Mouse (Mus musculus) forebrain, postnatal 0 days (tissue): ENCODE data around the gene Iqcf4. TPM values are rescaled to one million over a fixed set of nuclear protein-coding genes. Genes with fewer than 3 reads are reported as not detected.

Experiments
- ATAC-seq: fragments of 200-750 bp; cut with Nextera tagmentation; 2 replicates; pipeline ENCODE4 v1.8.0; 2017; ENCODE audit warnings: mild to moderate bottlenecking, moderate library complexity
- DNase-seq: peaks from one replicate; pipeline ENCODE4 v3.0.0-alpha.2; 2015
- H3K27ac ChIP-seq: fragments of 300-500 bp; sonication (generic); 2 replicates; pipeline ENCODE4 v1.5.1; 2014; ENCODE audit warnings: low read depth, mild to moderate bottlenecking, antibody characterized with exemption, low read length, moderate library complexity, mixed read lengths
- H3K27me3 ChIP-seq: fragments of 300-500 bp; sonication (generic); 2 replicates; pipeline ENCODE4 v1.6.1; 2014; ENCODE audit warnings: mild to moderate bottlenecking, low read length, mixed read lengths; ENCODE audit not compliant: insufficient read depth
- H3K36me3 ChIP-seq: fragments of 300-500 bp; sonication (generic); 2 replicates; pipeline ENCODE4 v1.6.1; 2014; ENCODE audit warnings: mild to moderate bottlenecking, moderate library complexity; ENCODE audit not compliant: insufficient read depth
- H3K4me1 ChIP-seq: fragments of 300-500 bp; sonication (generic); 2 replicates; pipeline ENCODE4 v1.6.1; 2014; ENCODE audit warnings: antibody characterized with exemption; ENCODE audit not compliant: insufficient read depth
- H3K4me2 ChIP-seq: fragments of 300-500 bp; sonication (generic); 2 replicates; pipeline ENCODE4 v1.6.1; 2014; ENCODE audit warnings: low read depth, mild to moderate bottlenecking, moderate library complexity
- H3K4me3 ChIP-seq: fragments of 300-500 bp; sonication (generic); 2 replicates; pipeline ENCODE4 v1.5.1; 2014; ENCODE audit warnings: low read depth, low read length, mixed read lengths
- H3K9ac ChIP-seq: fragments of 300-500 bp; sonication (generic); 2 replicates; pipeline ENCODE4 v1.6.1; 2014; ENCODE audit warnings: mild to moderate bottlenecking
- H3K9me3 ChIP-seq: fragments of 300-500 bp; sonication (generic); 2 replicates; pipeline ENCODE4 v1.6.1; 2016; ENCODE audit warnings: low read length
- CTCF ChIP-seq: sonication (generic); IDR thresholded peaks from 2 replicates; pipeline ENCODE4 v1.5.1; 2016; ENCODE audit warnings: antibody characterized with exemption, control low read depth, low read depth
- WGBS: fragments of 180-500 bp; shearing (Covaris S2); extraction: QIAGEN DNeasy Blood & Tissue Kit; methylation state at CpG from one replicate; pipeline ENCODE4 v1.1.7; 2014; 5-methylcytosine and 5-hydroxymethylcytosine counted together
- polyA plus RNA-seq: library from polyadenylated mRNA; unstranded; fragments of >200 nt; fragmentation: Nextera tagmentation; extraction: Ambion mirVana; gene quantifications from 2 replicates; pipeline ENCODE4 v1.2.1, GENCODE M21; 2015
- total RNA-seq: library from RNA; depleted of rRNA; stranded (reverse); fragments of >200 nt; gene quantifications from 2 replicates; pipeline ENCODE4 v1.2.3, GENCODE M21; 2014

Iqcf4 gene
- total and polyA plus RNA-seq, 2 experiments from 2014 or later, result not detected

DNA sequence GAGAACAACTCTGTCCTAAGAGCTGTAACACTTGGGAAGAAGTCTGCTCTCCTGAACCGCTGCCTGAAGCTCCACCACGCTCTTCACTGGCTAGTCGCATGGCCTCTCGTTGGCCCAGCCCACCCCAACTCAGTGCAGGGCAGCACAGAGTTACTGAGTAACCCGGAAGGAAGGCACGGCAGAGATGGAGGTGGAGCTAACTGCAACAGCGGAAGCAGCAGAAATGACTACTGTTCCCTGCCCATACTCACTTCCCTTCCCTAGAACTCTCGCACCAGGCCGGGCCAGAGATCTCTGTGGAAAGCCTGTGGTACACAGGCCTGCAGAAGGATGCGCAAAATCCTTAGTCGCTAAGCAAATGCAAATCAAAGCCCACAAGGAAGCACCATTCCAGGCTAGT, 4.4 kb downstream of the Iqcf4 start:
- DNase-seq, result no peak
- WGBS, result 74% methylated on average over 11 of the region's 11 CpGs

DNA sequence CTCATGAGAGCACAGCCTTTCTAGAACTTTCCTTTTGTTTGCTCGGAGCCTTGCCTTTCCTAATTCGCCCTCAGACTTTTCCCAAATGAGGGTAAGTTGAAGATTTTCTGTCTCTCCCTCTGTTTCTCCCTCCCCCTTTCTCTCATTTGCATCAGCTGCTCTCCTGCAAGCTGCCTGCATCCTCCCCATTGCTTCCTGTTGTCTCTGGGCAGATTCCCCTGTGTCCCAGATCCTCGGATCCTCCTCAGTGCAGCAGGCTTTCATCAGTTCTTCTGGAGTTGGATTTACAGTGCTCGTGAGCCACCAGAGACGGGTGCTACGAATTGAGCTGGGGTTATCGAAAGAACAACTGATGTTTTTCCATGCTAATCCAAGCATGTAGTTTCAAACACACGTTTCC, 6.8 kb downstream of the Iqcf4 start:
- Histone ChIP-seq H3K27ac (no peak overlapping the region), H3K4me3 (no peak overlapping the region), H3K9me3 (no peaks in the 10 kb centered on the region), H3K4me1 (no peaks in the 10 kb centered on the region), H3K9ac (no peak overlapping the region), H3K4me2 (no peak overlapping the region), H3K27me3 (no peaks in the 10 kb centered on the region), H3K36me3 (no peaks in the 10 kb centered on the region)
- 74% methylated on average over 8 of the region's 8 CpGs for WGBS
- TF ChIP-seq CTCF, result no peak
- no peak for ATAC-seq
- no peak for DNase-seq

More for the DNA sequence above, 4.4 kb downstream of the Iqcf4 start:
- H3K27ac ChIP-seq, result no peak overlapping the region
- no peak for ATAC-seq
- H3K27me3 ChIP-seq, result no peaks in the 10 kb centered on the region
- H3K36me3 ChIP-seq, result no peaks in the 10 kb centered on the region
- H3K9me3 ChIP-seq, result no peaks in the 10 kb centered on the region
- no peak overlapping the region for H3K4me2 ChIP-seq
- H3K9ac ChIP-seq, result no peak overlapping the region
- no peaks in the 10 kb centered on the region for H3K4me1 ChIP-seq
- no peak for TF ChIP-seq CTCF
- no peak overlapping the region for H3K4me3 ChIP-seq

DNA sequence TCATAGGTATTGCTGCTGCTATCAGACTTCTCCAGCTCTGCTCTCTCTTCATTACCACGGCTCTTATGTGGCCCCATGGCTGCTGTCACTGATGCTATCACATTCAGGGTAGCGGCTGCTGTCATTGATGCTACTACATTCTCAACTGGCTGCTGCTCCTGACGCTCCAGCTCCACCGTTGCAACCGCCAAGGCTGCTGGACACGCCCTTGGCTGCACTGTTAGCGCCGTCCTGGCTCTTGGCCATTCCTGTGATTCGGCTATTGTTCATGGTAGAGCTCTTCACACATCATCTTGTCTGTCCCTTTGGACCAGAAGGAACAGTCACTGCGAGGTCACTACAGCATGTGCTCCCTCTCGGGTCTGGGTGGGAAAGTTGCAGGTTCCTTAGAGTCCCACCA, 8.5 kb downstream of the Iqcf4 start:
- no peaks in the 10 kb centered on the region for H3K36me3 ChIP-seq
- no peak overlapping the region for H3K27ac ChIP-seq

DNA sequence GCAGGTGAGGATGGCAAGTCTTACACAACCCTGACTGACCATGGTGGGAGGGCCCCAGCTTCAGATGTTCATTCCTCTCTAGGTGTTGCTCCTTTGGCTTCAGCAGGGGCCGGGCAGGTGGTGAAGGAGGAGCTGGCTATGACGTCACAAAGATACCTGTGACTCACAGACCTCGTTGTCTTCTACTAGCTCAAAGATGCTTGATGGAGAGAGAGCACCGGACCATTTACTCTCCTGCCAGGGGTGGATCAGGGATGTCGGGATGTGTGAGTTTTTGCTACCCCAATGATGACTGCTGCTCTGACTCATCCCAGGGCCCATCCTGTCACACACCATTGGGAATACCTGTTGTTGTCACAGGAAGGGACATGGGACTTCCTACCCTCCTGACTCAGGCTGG, 9.3 kb downstream of the Iqcf4 start, which contains the start of gene Iqcf3:
Iqcf3 (minus strand) TSS at position 101 of the 400 bp plus-strand sequence.
- Histone ChIP-seq H3K36me3 (no peaks in the 10 kb centered on the region), H3K9ac (no peak within 1 kb of the TSS), H3K9me3 (no peaks in the 10 kb centered on the region), H3K4me1 (no peaks in the 10 kb centered on the region), H3K4me3 (no peak within 1 kb of the TSS), H3K27ac (no peak within 1 kb of the TSS), H3K4me2 (no peak within 1 kb of the TSS), H3K27me3 (no peaks in the 10 kb centered on the region)
- WGBS, result 93% methylated on average over 5 of the region's 5 CpGs
- DNase-seq, result no peak
- ATAC-seq, result no peak
- TF ChIP-seq CTCF, result no peak

More for the DNA sequence above, 8.5 kb downstream of the Iqcf4 start:
- DNase-seq (no peak), ATAC-seq (no peak)
- H3K4me2 ChIP-seq, result no peak overlapping the region
- TF ChIP-seq CTCF, result no peak
- no peaks in the 10 kb centered on the region for H3K4me1 ChIP-seq
- 90% methylated on average over 11 of the region's 11 CpGs for WGBS
- H3K9me3 ChIP-seq, result no peaks in the 10 kb centered on the region
- H3K9ac ChIP-seq, result no peak overlapping the region
- no peak overlapping the region for H3K4me3 ChIP-seq
- H3K27me3 ChIP-seq, result no peaks in the 10 kb centered on the region

DNA sequence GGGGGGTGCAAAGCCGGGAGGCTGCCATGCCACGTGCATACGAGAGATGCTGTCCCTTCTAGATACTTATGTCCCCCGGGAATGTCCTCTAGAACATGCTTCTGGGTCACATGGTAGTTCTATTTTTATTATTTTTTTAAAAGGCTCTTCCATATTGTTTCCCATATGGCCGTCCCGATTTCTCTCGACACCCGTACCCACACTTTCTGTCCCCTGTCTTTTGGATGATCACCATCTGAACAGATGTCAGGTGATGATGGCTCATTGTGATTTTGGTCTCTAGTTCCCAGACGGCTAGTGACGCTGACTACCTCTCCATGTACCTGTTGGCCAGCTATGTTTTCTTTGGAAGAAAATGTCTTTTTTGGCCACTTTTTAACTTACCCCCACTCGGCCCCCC, 35.8 kb downstream of the Iqcf4 start:
- Histone ChIP-seq H3K27ac (no peak overlapping the region), H3K4me2 (no peak overlapping the region), H3K4me3 (no peak overlapping the region), H3K4me1 (no peaks in the 10 kb centered on the region), H3K9ac (no peak overlapping the region), H3K27me3 (no peaks in the 10 kb centered on the region), H3K36me3 (no peaks in the 10 kb centered on the region), H3K9me3 (no peaks in the 10 kb centered on the region)
- 86% methylated on average over 11 of the region's 11 CpGs for WGBS
- DNase-seq, result no peak
- no peak for ATAC-seq
- TF ChIP-seq CTCF, result no peak

DNA sequence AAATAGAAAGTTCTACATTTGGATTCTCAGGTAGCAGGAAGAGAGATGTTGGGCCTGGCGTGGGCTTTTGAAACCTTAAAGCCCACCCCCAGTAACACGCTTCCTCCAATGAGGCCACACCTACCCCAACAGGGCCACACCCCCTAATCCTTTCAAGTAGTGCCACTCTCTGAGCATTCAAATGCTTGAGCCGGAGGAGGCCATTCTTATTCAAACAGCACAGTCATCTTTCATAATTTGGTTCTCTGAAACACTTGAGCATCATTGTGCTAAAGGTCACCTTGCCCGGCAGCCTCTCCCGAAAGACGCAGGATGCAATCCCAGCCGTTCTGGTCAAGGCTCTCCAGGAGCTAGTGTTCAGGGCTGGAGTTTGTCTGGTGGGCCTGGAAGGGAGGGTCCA, 36.5 kb downstream of the Iqcf4 start:
- no peak for DNase-seq
- no peaks in the 10 kb centered on the region for H3K36me3 ChIP-seq
- no peak overlapping the region for H3K9ac ChIP-seq
- H3K4me3 ChIP-seq, result no peak overlapping the region
- no peaks in the 10 kb centered on the region for H3K27me3 ChIP-seq
- no peak overlapping the region for H3K4me2 ChIP-seq
- 93% methylated on average over 7 of the region's 7 CpGs for WGBS
- H3K4me1 ChIP-seq, result no peaks in the 10 kb centered on the region
- ATAC-seq, result no peak
- no peaks in the 10 kb centered on the region for H3K9me3 ChIP-seq
- H3K27ac ChIP-seq, result no peak overlapping the region
- TF ChIP-seq CTCF, result no peak

DNA sequence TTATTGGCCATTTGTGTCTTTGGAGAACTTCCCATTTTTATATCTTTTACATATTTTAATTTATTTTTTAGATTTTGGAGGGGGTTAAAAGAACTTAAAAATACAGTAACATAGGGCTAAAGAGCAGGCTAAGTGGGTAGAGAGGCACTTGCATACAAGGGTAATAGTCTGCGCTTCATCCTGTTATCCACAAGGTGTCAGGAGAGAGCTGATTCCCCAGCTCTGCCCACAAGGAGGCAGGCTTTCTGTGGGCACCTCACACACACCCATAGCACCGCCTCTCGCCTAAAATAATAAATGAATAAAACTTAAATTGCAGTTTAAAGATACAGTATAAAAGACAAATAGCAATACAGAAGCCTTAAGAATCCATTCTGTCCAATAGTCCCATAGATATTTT, 39.0 kb downstream of the Iqcf4 start:
- no peaks in the 10 kb centered on the region for H3K36me3 ChIP-seq
- DNase-seq, result peak; percentile 58
- peak; percentile 92 for TF ChIP-seq CTCF
- H3K4me3 ChIP-seq, result no peak overlapping the region
- no peaks in the 10 kb centered on the region for H3K4me1 ChIP-seq
- H3K9me3 ChIP-seq, result no peaks in the 10 kb centered on the region
- H3K9ac ChIP-seq, result no peak overlapping the region
- H3K27ac ChIP-seq, result no peak overlapping the region
- no peak overlapping the region for H3K4me2 ChIP-seq
- WGBS, result 28% methylated on average over 3 of the region's 3 CpGs
- H3K27me3 ChIP-seq, result no peaks in the 10 kb centered on the region
- ATAC-seq, result peak; percentile 68

DNA sequence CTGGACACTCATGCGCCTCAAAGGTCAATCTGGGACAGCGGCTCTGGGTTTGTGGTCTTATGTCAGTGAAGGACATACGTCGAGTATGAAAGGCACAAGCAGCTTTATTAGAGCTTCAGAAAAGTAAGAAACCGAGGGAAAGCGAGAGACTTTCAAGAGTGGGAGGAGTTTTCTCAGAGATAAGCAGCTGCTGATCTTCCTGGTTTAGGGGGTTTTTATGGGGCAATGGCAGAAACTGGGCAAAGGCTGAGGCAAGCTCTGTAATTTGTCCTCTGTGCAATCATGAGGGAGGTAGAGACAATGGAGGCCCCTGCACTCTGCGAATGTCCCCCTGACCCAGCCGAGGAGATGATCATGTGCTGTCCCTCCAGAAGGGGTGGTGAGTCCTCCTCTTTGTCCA, 50.9 kb downstream of the Iqcf4 start:
- no peaks in the 10 kb centered on the region for H3K27me3 ChIP-seq
- no peaks in the 10 kb centered on the region for H3K36me3 ChIP-seq
- no peak overlapping the region for H3K4me2 ChIP-seq
- ATAC-seq, result no peak
- H3K4me3 ChIP-seq, result no peak overlapping the region
- no peak for DNase-seq
- no peak overlapping the region for H3K27ac ChIP-seq
- no peaks in the 10 kb centered on the region for H3K9me3 ChIP-seq
- H3K4me1 ChIP-seq, result no peaks in the 10 kb centered on the region
- 79% methylated on average over 8 of the region's 8 CpGs for WGBS
- no peak overlapping the region for H3K9ac ChIP-seq
- no peak for TF ChIP-seq CTCF
